Mouse (Mus musculus): ENCODE results near the gene Acacb.

The Acacb gene

GRCm38 (mm10) chr5:114273693-114274402 lies 127.5 kb downstream of the Acacb start, which contains the start of gene Foxn4:
Foxn4 (minus strand) TSS chr5:114273807.
- DNase-seq, result no peak

DNA sequence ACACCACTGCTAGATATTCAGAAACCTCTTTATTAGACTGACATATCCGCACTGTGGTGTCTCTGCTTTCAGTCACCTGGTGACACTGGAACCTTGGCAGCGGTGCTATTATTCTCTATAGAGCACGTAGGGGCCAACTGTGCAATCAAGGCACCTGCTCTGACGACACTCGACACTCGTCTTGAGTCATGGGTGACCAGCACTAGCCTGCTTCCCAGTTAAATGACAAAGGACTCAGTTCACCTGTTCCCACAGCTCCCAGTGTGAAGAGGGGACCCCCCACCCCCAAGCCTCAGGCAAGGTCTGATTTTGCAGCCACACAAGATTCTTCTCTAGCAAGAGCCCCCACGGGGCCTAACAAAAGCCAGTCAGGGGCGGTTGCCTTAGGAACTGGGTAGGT lies 129.0 kb downstream of the Acacb start:
- DNase-seq, result no peak

- no peak for DNase-seq
Measured at GRCm38 (mm10) chr5:114275991-114276390, 129.7 kb downstream of the Acacb start.

DNA sequence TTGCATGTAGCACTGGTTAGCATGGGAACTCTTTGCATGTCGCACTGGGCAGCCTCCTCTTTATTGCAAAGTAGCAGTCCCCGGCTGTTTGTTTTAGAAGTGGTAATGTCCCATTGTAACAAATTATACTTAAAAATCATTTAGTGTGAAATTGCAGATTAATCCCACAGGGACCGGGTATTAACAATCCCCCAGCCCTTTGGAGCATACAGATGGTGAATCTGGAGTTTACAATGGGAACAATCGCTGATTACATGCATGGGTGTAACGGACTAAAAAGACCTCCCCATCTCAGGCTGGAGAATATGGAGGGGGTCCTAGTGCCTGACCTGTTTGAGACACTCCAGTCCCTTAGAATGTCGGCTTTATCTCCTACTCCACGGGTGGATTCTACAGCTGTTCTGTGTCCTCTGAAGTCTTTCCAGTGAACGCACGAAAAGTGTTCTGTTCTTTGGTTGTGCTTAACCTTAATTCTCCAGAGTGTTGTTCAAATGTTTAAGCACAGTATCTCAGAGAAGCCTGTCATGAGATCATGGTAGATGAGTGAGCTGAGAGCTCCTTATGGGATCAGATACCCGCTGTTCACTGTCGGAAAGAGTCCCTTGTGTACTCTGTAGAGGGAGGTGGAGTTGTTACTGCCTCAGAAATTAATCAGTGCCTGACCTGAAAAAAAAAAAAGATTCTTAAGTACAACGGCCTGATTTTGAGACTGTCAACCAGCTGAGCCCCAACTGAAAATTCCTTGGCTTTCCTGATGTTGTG lies 133.2 kb downstream of the Acacb start:
- DNase-seq, result no peak

DNA sequence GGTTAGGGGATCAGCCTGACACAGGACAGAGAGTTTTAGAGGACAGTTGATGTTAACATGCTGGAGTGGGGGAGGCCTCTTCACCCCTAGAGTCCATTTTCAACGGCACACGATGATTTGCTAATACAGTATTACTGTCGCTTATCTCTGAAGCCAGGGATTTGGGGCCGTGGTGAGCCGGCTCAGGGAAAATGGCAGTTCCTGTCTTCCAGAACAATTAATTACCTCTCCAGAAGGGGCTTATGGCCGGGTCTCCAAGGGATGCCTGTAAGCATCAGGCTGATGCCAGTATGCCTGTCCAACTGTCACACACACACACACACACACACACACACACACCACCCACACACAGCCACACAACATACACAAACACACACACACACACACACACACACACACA lies 136.0 kb downstream of the Acacb start:
- DNase-seq, result no peak

GRCm38 (mm10) chr5:114284604-114285397 lies 138.5 kb downstream of the Acacb start:
- DNase-seq, result no peak

DNA sequence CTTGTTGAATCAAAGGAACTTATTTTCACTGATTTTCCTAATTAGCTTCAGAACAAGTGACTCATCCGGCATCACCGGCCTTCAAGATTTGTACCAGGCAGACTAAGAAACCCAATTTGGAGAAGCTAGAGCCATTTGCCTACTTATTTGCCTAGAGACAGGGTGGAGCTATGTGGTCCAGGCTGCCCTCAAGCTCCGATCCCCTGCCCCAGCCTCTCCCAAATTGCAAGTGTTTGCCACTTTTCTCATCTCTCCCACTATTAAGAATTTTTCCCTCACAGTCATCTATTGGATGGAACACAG lies 139.0 kb downstream of the Acacb start:
- DNase-seq, result no peak

GRCm38 (mm10) chr5:114286102-114286501 lies 139.8 kb downstream of the Acacb start:
- no peak for DNase-seq

DNA sequence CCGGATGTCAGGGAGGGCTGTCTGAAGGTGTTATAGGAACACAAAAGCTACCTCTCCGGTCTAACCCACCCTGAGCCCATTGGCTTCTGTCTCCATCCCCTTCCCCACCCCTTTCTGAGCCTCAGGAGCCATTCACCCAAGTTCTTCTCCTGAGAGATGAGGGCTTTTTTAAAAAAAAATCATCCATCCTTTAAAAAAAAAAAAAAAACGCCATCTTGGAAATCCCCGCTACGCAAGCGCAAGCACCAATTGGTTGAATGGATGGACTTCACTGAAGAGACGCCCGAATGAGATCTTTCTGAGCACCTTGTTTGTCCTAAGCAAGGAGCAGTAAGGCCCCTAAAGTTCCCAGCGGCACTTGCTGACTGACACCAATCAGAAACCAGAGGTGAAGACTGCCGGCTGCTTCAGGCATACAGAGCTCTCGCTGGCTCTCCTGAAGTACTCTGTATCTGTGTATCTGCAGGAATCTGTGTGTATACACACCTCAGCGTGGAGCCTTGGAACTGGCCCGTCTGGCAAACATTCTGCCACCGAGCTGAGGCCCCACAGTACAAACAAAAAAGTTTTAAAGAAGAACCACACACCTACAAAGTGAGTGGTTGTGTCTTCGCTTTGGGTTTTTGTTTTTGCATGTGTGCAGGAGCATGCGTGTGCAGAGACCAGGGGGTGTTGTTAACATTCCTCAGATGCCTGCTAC lies 140.7 kb downstream of the Acacb start:
- DNase-seq, result no peak

DNA sequence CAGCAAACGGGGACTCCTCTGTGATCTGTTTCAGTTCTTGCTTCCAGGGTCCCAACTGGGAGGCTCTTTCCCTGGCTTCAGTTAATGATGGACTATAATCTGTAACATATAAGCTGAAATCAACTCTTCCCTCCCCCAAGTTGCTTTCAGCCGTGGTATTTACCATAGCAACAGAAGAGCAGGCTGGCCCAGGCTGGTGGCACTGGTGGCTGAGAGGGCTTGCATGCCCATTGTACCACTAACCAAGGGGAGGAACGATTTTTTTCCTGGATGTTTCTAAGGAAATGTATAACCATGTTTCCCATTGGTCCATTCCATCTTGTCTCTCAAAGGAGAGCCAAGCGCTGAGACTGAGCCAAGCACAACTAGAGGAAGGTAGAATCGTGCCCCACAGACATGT lies 142.1 kb downstream of the Acacb start:
- DNase-seq, result no peak

GRCm38 (mm10) chr5:114288874-114289273 lies 142.5 kb downstream of the Acacb start, which contains the start of gene Myo1h:
Myo1h (plus strand) TSS chr5:114289166.
- no peak for DNase-seq

DNA sequence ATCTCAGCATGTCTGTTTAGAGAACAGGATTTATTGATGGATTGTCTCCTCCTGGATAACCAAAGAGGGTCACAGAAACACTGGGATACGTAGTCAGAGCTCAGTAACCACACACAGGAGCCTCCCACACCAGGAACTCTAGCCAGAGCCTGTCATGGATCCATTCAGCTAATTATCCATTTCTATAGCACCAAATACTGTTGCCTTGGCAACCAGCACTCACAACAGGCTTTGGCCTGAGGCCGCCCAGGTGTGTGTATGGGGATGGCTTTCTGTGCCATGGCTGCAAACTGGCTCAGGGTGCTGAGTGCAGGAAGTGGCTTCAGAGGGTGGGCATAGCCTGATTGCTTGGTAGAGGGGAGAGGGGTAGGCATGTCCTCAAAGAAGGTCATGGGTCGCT lies 143.7 kb downstream of the Acacb start:
- no peak for DNase-seq

- no peak for DNase-seq
Measured at GRCm38 (mm10) chr5:114296693-114297631, 150.6 kb downstream of the Acacb start.

GRCm38 (mm10) chr5:114298212-114298894 lies 152.0 kb downstream of the Acacb start:
- DNase-seq, result no peak

- no peak for DNase-seq
Measured at GRCm38 (mm10) chr5:114299156-114299855, 153.0 kb downstream of the Acacb start.

- DNase-seq, result no peak
Measured at GRCm38 (mm10) chr5:114299883-114300610, 153.7 kb downstream of the Acacb start.
